Mouse (Mus musculus) liver, embryonic 15.5 days (tissue): ENCODE results near the gene Vps8. TPM values are rescaled to one million over a fixed set of nuclear protein-coding genes. Genes with fewer than 3 reads are reported as not detected.

Experiments
- ATAC-seq: fragments of 200-750 bp; cut with Nextera tagmentation; 2 replicates; pipeline ENCODE4 v1.8.0; 2017; ENCODE audit warnings: moderate number of reproducible peaks, mild to moderate bottlenecking, moderate library complexity; ENCODE audit not compliant: insufficient read depth
- H3K27ac ChIP-seq: fragments of 300-500 bp; sonication (generic); replicated peaks from 2 replicates; pipeline ENCODE4 v1.5.1; 2015; ENCODE audit warnings: mild to moderate bottlenecking, inconsistent platforms
- H3K27me3 ChIP-seq: fragments of 300-500 bp; sonication (generic); 2 replicates; pipeline ENCODE4 v1.6.1; 2015; ENCODE audit warnings: mild to moderate bottlenecking, inconsistent platforms
- H3K36me3 ChIP-seq: fragments of 300-500 bp; sonication (generic); replicated peaks from 2 replicates; pipeline ENCODE4 v1.6.1; 2015; ENCODE audit warnings: moderate library complexity, mild to moderate bottlenecking, inconsistent platforms
- H3K4me1 ChIP-seq: fragments of 300-500 bp; sonication (generic); replicated peaks from 2 replicates; pipeline ENCODE4 v1.6.1; 2015; ENCODE audit warnings: inconsistent platforms
- H3K4me2 ChIP-seq: fragments of 300-500 bp; sonication (generic); 2 replicates; pipeline ENCODE4 v1.6.1; 2015; ENCODE audit warnings: moderate library complexity, mild to moderate bottlenecking, inconsistent platforms
- H3K4me3 ChIP-seq: fragments of 300-500 bp; sonication (generic); replicated peaks from 2 replicates; pipeline ENCODE4 v1.5.1; 2015; ENCODE audit warnings: mild to moderate bottlenecking, inconsistent platforms
- H3K9ac ChIP-seq: fragments of 300-500 bp; sonication (generic); 2 replicates; pipeline ENCODE4 v1.6.1; 2015; ENCODE audit warnings: moderate library complexity, mild to moderate bottlenecking, inconsistent platforms
- H3K9me3 ChIP-seq: fragments of 300-500 bp; sonication (generic); replicated peaks from 2 replicates; pipeline ENCODE4 v1.6.1; 2016; ENCODE audit warnings: inconsistent platforms
- WGBS: fragments of 180-500 bp; shearing (Covaris S2); methylation state at CpG from one replicate; pipeline ENCODE4 v1.1.7; 2015; ENCODE audit warnings: mixed read lengths; ENCODE audit not compliant: insufficient replicate concordance; 5-methylcytosine and 5-hydroxymethylcytosine counted together
- polyA plus RNA-seq: library from polyadenylated mRNA; unstranded; fragments of >200 nt; fragmentation: Nextera tagmentation; extraction: Ambion mirVana; gene quantifications from 2 replicates; pipeline ENCODE4 v1.2.1, GENCODE M21; 2015

Vps8 gene
- polyA plus RNA-seq, 1 experiment from 2014 or later: 6.3 TPM

DNA sequence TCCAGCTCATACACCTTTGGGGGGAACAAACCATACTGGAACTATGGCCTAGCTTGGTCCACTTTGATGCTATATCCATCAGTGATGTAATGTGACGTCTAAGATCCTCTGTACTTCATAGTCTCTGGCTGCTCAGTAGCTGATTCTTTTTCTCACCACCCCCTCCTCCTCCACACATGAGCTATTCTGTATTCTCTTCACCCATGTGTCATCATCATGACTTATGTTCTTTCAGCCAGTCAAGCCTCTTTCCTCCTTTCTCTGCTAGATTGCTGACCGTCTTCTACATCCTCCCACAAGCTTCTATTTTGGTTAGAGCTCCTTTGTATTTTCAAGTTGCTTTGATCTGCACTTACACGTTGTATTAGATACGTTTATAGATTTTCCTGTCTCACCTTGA lies 100.8 kb downstream of the Vps8 start:
- WGBS: 64% methylated on average over 4 of the region's 4 CpGs
- Histone ChIP-seq H3K27me3 (no peaks in the 10 kb centered on the region), H3K4me3 (no peak overlapping the region), H3K27ac (no peak overlapping the region), H3K9me3 (no peaks in the 10 kb centered on the region), H3K36me3 (0 out of 2 replicates have a peak, but pooled peaks cover 3% of the 10 kb centered on the region), H3K9ac (no peak overlapping the region), H3K4me1 (peaks cover 5% of the 10 kb centered on the region), H3K4me2 (no peak overlapping the region)
- ATAC-seq: no peak

DNA sequence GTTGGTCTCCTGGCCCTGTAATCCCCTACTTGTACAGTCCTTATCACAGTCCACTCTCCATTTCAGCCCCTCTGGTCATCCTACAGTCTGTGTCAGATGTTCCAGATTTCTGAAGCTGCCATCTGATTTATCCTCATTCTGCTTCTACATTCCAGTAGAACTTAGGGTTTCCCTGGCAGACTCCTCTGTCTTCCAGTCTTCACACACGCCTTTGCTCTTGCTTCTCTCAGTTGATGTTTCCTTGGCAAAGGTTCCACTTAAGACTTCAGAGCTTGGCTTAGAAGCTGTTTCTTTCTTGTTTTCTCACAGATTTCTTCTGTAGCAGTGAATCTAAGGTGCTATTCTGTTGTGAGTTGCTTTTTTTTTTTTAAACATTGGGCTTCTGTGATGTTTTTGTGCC lies 102.5 kb downstream of the Vps8 start:
- no peaks in the 10 kb centered on the region for H3K27me3 ChIP-seq
- no peaks in the 10 kb centered on the region for H3K4me1 ChIP-seq
- H3K36me3 ChIP-seq: 0 out of 2 replicates have a peak, but pooled peaks cover 3% of the 10 kb centered on the region
- no peak overlapping the region for H3K27ac ChIP-seq
- no peaks in the 10 kb centered on the region for H3K9me3 ChIP-seq
- 69% methylated on average over 1 of the region's 1 CpGs for WGBS
- no peak overlapping the region for H3K9ac ChIP-seq
- ATAC-seq: no peak
- H3K4me2 ChIP-seq: no peak overlapping the region
- H3K4me3 ChIP-seq: no peak overlapping the region

DNA sequence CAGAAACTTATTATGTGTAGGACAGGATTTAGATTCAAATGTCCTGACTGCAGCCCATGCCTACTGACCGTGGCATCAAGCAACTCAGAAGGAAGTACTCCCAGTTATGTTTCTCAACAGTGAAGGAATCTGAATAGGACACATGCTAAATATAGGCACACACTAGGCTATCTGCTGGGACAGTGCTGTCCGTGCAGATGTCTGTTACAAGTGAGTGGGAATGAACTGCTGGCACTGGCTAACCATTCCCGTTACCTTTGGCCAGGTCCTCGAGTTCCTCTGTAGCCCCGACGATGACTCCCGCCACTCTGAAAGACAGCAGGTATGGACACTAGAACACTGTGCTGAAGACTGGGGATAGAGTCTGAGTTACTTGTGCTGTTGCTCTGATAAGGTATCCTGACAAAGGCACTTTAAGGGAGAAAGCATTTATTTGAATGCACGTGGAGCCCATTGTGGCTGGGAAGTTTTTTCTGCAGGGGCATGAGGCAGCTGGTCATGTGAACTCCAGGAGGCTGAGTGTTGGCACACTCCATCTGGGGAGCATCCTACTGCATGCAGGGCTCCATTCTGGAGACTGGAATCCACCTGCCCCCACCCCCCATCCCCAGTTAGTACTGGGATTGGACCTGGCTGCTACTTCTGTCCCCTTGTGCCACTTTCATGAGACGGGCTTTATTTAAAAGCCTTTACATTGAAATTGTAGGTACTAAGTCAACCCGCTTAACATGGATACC lies 104.5 kb downstream of the Vps8 start:
- no peak overlapping the region for H3K4me2 ChIP-seq
- H3K36me3 ChIP-seq: 0 out of 2 replicates have a peak, but pooled peaks cover 3% of the 10 kb centered on the region
- H3K9me3 ChIP-seq: no peaks in the 10 kb centered on the region
- H3K4me3 ChIP-seq: no peak overlapping the region
- H3K9ac ChIP-seq: no peak overlapping the region
- H3K27ac ChIP-seq: no peak overlapping the region
- H3K27me3 ChIP-seq: no peaks in the 10 kb centered on the region
- no peak for ATAC-seq
- WGBS: 78% methylated on average over 10 of the region's 10 CpGs
- peaks cover 3% of the 10 kb centered on the region for H3K4me1 ChIP-seq

DNA sequence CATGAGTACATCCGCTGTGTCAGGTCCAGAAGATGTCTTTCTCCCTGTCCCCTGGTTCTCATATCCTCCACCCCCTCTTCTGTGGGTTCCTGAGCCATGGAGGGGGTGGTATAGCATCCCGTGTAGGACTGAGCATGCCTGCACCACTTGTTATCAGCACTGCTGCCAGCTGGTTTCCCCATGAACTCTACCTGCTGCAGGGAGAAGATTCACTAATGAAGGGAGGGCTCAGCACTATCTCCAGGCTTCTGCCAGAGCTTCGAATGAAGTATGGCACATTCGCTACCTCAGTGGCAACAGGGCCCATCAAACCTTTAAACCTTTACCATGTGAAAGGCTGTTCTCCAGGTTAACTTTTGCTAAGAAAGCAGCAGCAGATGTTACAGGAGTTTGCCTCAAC lies 110.6 kb downstream of the Vps8 start:
- WGBS: 47% methylated on average over 4 of the region's 4 CpGs
- H3K4me3 ChIP-seq: no peak overlapping the region
- no peaks in the 10 kb centered on the region for H3K27me3 ChIP-seq
- no peaks in the 10 kb centered on the region; the same call in 1 of the 2 replicates for H3K36me3 ChIP-seq
- H3K9me3 ChIP-seq: no peaks in the 10 kb centered on the region
- no peak overlapping the region for H3K9ac ChIP-seq
- H3K4me2 ChIP-seq: no peak overlapping the region
- no peak overlapping the region for H3K27ac ChIP-seq
- peaks cover 20% of the 10 kb centered on the region for H3K4me1 ChIP-seq
- ATAC-seq: peak; percentile 83

DNA sequence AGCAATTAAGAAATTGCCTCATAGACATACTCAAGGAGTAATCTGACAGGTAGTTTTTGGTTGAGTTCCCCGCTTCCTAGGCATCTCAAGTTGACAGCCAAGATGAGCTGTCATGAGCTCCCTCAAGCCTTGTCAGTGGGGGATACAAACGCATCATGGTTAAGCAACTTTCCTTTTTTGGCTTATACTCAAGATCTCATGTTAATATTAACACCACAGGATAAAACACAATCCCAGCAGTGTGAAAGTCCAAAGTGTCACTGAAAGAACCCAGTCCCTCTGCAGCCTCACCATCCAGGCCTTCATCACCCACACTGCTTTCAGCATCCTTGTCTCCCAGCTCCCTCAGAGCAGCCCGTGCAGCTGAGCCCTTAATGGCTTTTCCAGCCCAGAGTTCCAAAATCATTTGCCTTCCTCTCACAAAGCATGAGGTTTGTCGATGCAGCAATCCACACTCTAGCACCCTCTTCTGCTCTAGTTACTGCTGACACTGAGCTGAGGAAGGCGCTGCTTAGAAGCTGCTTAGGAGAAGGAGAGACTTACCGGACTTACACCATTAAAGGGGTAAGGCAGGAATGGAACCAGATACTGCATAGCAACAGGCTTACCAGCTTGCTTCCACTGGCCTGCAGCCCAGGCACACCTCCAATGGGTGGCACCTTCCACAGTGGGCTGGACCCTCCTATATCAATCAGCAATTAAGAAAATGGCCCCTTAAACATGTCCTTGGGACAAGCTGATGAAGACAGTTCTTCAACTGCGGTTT lies 113.5 kb downstream of the Vps8 start:
- H3K9ac ChIP-seq: no peak overlapping the region
- H3K27ac ChIP-seq: no peak overlapping the region
- H3K36me3 ChIP-seq: no peaks in the 10 kb centered on the region; the same call in 1 of the 2 replicates
- ATAC-seq: no peak
- H3K4me1 ChIP-seq: peaks cover 20% of the 10 kb centered on the region
- H3K4me2 ChIP-seq: no peak overlapping the region
- no peaks in the 10 kb centered on the region for H3K9me3 ChIP-seq
- WGBS: 76% methylated on average over 7 of the region's 7 CpGs
- H3K27me3 ChIP-seq: no peaks in the 10 kb centered on the region
- no peak overlapping the region for H3K4me3 ChIP-seq

DNA sequence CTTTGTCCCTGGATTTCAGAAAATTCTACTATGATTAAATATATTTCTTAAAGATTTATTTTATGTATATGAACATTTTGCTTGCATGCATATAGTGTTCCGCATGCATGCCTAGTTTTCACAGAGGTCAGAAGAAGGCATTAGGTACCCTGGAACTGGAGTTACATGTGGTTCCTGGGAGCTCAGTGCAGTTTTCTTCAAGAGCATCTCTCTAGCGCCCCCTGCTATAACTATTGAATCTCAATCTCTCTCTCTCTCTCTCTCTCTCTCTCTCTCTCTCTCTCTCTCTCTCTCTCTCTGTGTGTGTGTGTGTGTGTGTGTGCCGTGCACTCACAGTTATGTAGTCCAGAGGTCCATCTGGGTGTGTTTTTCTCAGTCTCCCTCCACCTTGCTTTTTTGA lies 114.4 kb downstream of the Vps8 start:
- Histone ChIP-seq H3K27ac (no peak overlapping the region), H3K36me3 (no peaks in the 10 kb centered on the region; the same call in 1 of the 2 replicates), H3K27me3 (no peaks in the 10 kb centered on the region), H3K4me3 (no peak overlapping the region), H3K4me2 (no peak overlapping the region), H3K9ac (no peak overlapping the region), H3K9me3 (no peaks in the 10 kb centered on the region), H3K4me1 (peaks cover 18% of the 10 kb centered on the region)
- ATAC-seq: no peak
- 47% methylated on average over 3 of the region's 3 CpGs for WGBS

DNA sequence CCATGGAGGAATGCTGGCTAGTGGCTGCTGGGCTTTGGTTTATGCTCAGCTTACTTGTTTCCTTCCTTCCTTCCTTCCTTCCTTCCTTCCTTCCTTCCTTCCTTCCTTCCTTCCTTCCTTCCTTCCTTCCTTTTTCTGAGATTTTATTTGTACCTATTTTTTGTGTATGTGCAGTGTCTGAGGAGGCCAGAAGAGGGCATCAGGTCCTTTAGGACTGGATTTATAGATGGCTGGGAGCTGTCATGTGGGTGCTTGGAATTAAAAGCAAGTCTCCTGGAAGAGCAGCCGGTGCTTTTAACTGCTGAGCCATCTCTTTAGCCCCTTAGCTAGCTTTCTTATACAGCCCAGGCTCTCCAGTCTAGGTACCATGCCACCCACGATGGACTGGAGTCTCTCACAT lies 116.0 kb downstream of the Vps8 start:
- Histone ChIP-seq H3K4me2 (no peak overlapping the region), H3K9ac (no peak overlapping the region), H3K27ac (no peak overlapping the region), H3K4me1 (peaks cover 8% of the 10 kb centered on the region), H3K27me3 (no peaks in the 10 kb centered on the region), H3K36me3 (peaks cover 1% of the 10 kb centered on the region; the same call in 1 of the 2 replicates), H3K9me3 (no peaks in the 10 kb centered on the region), H3K4me3 (no peak overlapping the region)
- 64% methylated on average over 2 of the region's 2 CpGs for WGBS
- no peak for ATAC-seq

DNA sequence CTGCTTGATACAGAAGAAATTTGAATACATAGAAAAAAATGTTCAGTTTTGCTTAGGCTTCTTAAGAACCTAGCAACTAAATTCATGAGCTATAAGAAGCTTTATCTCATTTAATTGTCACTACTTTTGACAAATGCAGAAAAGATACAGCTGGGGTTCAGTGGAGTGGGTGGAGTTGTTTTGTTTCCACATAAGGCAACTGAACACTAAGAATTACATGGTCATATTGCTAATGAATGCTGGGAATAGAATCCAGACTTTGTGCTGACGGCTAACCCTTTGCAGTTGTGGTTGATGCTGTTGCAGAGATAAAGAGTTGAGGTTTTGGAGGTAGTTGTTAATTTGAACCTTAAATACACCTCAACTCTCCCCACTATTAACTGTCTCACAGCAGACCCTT lies 119.6 kb downstream of the Vps8 start:
- Histone ChIP-seq H3K4me1 (0 out of 2 replicates have a peak, but pooled peaks cover 3% of the 10 kb centered on the region), H3K4me2 (no peak overlapping the region), H3K9me3 (no peaks in the 10 kb centered on the region), H3K9ac (no peak overlapping the region), H3K27ac (no peak overlapping the region), H3K27me3 (no peaks in the 10 kb centered on the region), H3K36me3 (peaks cover 6% of the 10 kb centered on the region; the same call in 1 of the 2 replicates), H3K4me3 (no peak overlapping the region)
- WGBS: 26% methylated on average over 1 of the region's 1 CpGs
- ATAC-seq: no peak

DNA sequence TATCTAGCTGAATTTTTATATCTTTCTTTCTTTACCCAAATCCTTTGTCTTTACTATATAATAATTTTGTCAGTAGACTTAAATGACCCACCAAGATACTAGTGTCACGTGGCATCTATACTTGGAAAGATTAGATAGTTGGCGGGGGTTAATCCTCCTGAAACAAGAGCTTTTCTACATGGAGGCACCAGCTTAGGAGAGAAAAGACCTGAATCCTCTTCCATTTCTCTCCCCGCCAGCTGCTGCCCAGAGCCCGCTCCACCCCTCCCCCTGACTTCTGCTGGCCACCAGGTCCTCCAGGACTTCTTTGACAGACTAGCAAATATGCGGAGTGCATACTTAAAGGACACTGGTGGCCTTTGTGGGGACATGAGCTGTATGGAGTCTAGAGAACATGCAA lies 124.5 kb downstream of the Vps8 start:
- WGBS: 68% methylated on average over 5 of the region's 5 CpGs
- no peak overlapping the region for H3K4me3 ChIP-seq
- H3K4me1 ChIP-seq: 0 out of 2 replicates have a peak, but pooled peaks cover 3% of the 10 kb centered on the region
- no peaks in the 10 kb centered on the region for H3K27me3 ChIP-seq
- no peak for ATAC-seq
- 0 out of 2 replicates have a peak, but pooled peaks cover 6% of the 10 kb centered on the region for H3K36me3 ChIP-seq
- no peaks in the 10 kb centered on the region for H3K9me3 ChIP-seq
- H3K4me2 ChIP-seq: no peak overlapping the region
- H3K27ac ChIP-seq: no peak overlapping the region
- no peak overlapping the region for H3K9ac ChIP-seq

DNA sequence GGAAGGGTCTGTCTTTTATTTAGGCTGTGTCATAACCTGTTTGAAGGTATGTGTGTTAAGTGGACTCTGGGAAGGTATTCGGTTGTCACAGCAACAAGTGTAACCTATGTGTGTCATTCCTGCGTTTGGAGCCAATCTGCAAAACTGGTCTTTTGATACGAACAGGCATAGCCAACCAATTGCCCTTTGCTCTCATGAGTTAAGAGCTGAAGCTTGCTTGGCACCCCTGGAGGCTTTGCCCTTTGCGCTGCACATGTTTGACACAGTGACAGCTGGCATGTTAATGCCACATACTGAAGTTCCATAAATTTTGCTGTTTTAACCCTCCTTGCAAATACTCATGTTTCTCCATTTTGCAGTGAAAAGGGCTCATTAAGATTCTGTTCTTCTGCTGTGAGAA lies 126.8 kb downstream of the Vps8 start:
- no peaks in the 10 kb centered on the region for H3K4me1 ChIP-seq
- no peaks in the 10 kb centered on the region for H3K27me3 ChIP-seq
- H3K4me3 ChIP-seq: no peak overlapping the region
- ATAC-seq: no peak
- no peaks in the 10 kb centered on the region for H3K36me3 ChIP-seq
- no peak overlapping the region for H3K9ac ChIP-seq
- no peaks in the 10 kb centered on the region for H3K9me3 ChIP-seq
- H3K27ac ChIP-seq: no peak overlapping the region
- 72% methylated on average over 4 of the region's 4 CpGs for WGBS
- no peak overlapping the region for H3K4me2 ChIP-seq

DNA sequence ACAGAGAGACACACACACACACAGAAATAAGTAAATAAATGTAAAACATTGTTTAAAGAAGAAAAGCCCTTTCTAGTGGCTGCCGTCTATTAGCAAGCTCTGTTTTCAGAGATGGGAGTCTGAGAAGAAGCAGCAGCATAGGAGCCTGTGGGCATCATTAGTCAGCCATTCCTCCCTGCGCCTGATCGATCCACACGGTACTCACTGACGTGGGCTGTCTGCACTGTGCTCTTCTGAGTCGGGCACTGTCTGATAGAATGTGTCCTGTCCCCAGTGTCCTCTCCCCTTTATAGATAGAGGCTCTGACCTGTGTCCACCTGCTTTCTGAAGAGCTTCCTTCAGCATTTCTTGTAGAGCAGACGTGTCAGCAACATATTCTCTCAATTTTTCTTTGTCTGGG lies 127.5 kb downstream of the Vps8 start:
- H3K27me3 ChIP-seq: no peaks in the 10 kb centered on the region
- WGBS: 64% methylated on average over 7 of the region's 7 CpGs
- H3K4me2 ChIP-seq: no peak overlapping the region

More for the DNA sequence above, 127.5 kb downstream of the Vps8 start:
- no peak overlapping the region for H3K27ac ChIP-seq
- H3K9me3 ChIP-seq: no peaks in the 10 kb centered on the region
- no peak overlapping the region for H3K4me3 ChIP-seq
- no peaks in the 10 kb centered on the region for H3K4me1 ChIP-seq
- no peak overlapping the region for H3K9ac ChIP-seq
- ATAC-seq: no peak
- H3K36me3 ChIP-seq: no peaks in the 10 kb centered on the region
